Mouse (Mus musculus) right cerebral cortex, postnatal 4 days (tissue): Measurements from ENCODE around the gene Stac2.
A peak's percentile ranks its signal among the peaks of the same experiment; 100 is the strongest.

Experiments
- DNase-seq: peaks from one replicate; pipeline ENCODE4 v3.0.0-alpha.2; 2022

The Stac2 gene

DNA sequence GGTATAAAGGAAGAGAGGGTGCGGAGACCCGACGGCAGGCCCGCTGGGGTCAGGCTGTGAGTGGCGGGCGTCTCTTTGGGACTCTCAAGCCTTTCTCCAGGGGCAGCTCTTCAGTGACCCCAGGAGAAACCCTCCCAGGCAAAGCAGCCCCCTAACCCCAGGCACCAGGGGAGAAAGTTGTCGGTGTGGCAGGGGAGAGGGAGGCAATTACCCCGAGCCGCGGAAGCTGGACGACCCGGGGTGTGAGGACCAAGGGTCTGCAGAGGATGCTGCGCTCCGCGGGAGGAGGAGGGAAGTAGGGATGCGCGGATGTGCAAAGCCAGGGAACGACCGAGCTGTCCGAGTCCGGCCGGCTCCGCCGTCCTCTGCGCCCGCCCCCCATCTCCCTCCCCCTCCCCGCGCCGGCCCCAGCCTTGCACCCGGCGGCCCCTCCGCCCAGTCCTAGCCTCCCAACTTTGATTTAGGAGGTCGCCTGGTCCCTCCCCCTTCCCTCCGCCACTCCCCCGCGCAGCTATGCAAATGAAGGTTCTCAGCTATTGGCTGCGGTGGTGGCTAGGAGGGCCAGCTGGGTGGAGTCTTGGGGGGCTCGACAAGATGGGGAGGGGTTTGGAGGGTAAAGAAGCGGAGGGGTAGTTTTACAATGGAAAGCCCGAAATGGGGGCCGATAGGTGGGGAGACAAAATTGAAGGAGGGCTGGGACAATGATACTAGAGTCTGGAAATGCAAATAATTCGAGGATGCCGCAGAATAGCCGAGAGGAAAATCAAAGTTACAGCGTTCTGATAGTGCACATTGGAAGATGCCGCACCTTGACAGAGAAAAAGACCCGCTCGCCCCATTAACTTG is at the start of gene Stac2:
Stac2 (minus strand) TSS at position 474 of the 846 bp plus-strand sequence.
- DNase-seq = peak; percentile 61

DNA sequence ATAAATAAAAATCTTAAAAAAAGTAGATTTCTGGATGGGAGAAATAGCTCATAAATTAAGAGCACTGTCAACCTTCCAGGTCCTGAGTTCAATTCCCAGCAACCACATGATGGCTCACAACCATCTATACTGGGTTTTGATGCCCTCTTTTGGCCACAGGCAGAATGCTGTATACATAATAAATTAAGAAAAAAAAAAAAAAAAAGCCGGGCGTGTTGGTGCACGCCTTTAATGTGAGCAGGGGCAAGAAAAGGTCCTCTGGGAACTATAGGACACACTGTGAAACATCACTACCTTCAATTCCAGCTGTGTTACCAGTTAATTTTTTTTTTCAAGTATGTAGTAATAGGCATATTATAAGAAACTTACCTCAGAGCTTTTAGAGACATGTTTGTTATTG is 48.1 kb upstream of the Stac2 start:
- no peak for DNase-seq

DNA sequence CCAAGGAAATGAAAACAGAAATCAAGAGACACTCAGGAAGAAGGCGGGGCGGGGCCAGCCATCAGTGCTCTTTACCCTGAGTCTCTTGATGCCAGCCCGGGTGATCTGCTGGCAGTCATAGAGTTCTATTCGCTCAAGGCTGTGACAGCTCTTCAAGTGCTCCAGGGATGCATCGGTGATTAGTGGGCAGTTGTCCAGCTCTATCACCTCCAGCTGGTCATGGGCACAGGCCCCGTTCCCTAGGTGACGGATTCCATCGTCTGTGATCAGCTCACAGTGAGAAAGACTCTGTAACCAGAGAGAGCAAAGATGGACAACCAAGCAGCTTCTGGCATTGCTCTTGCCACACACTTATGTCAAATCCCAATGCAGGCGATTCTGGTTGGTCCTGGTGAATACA is 37.3 kb upstream of the Stac2 start:
- DNase-seq = no peak

DNA sequence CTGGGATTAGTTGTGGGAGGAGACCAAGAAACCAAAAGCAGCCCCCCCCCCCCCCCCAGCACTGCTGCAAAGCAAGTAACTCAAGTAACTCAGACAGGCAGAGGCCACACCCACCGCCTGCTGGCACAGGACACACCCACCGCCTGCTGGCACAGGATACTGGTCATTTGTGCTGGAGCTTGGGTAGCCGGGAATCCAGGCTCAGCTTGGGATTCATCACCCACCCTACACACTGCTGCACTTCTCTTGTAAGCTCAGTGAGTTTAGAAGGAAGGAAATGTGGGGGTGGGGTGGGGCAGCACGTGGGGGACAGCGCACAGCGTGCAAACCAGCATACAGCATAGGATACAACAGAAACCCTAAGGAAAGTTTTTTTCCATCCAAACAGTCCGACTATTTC is 35.0 kb upstream of the Stac2 start:
- peak; percentile 16 for DNase-seq

DNA sequence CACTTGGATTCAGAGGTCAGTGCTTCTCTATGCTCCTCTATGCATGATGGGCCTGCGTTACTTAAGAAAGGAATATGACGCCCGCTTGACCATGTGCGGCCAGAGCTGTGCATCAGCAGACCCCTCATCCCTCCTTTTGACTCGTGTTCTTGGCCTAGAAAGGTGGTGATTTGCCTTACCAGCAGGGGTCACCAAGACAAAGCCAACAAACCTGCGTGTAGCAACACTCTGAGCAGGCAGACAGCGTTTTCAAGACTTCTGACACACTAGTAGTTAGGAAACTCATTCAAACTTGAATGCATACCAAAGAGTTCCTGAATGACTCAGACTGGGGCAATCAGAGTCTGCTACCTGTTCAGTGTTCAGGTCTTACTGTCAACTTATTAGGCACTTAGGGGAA is 33.3 kb upstream of the Stac2 start:
- DNase-seq = no peak

DNA sequence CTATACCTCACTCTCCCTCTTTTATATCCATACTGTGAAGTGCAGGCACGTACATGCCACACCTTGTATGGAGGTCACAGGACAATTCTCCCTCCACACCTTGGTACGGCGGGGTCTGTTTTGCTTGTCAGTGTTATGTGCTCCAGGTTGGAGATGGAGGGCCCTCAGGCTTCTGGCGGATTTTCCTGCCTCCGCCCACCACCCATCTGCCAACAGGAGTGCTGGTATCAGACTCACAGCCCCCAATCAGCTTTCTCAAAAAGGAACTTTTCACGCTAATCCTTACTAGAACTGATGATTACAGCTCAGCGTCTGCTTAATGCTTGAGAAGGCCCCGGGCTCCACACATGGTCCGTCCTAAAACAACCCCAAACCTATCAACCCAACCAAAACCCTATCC is 32.9 kb upstream of the Stac2 start:
- no peak for DNase-seq

DNA sequence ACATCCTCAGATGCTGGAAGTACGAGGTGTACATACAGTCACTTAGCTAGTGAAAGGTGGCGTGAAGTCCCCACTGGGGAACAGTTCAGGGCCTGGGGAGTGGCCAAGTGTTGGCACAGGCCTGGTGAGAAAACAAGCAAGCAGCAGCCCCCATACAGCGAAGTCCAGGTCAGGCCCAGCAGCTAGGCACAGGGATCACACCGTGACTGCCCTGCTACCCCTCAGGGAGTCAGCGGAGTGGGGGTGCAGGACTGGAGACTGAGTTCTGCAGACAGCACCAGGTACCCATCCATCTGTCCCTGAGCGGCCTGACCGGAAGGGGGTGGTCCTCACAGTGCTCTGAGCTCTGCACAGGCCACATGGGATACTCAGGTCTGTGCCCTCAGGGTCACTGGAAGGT is 29.5 kb upstream of the Stac2 start:
- no peak for DNase-seq

DNA sequence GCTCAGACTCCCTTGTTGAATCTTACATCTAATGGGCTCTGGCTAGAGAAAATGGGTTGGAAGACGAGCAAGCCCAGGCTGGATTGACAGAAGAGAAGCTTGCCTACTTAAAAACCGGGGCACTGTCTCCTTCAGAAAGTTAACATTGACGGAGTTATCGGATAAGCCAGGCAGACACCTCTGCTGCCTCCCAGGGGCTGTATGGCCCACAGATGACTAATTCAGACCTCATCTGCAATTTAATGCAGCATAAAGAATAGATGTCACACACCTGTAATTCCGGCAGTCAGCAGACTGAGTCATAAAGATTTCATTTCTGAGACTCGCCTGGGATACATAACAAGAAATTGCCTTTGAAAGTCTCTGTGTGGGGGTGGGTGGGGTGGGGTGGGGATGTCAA is 27.2 kb upstream of the Stac2 start:
- DNase-seq = no peak

DNA sequence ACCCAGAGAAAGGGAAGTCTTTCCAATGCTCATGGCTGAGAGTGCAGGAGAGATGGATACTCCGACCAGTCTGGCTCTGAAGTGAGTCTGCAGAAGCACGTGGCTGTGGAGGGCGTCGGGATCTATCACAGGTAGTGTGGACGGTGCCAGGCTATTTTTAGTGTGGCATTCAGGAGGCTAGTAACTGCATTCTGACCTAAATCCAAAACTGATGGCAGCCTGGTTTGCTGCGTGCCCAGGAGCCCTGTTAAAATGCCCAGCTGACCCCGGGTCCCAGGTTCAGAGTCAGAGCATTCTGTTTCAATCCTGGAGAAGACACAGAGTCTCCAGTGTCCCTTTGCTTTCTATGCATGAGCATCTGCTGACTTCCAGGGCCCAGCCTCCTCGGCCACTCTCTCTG is 23.8 kb upstream of the Stac2 start:
- no peak for DNase-seq

DNA sequence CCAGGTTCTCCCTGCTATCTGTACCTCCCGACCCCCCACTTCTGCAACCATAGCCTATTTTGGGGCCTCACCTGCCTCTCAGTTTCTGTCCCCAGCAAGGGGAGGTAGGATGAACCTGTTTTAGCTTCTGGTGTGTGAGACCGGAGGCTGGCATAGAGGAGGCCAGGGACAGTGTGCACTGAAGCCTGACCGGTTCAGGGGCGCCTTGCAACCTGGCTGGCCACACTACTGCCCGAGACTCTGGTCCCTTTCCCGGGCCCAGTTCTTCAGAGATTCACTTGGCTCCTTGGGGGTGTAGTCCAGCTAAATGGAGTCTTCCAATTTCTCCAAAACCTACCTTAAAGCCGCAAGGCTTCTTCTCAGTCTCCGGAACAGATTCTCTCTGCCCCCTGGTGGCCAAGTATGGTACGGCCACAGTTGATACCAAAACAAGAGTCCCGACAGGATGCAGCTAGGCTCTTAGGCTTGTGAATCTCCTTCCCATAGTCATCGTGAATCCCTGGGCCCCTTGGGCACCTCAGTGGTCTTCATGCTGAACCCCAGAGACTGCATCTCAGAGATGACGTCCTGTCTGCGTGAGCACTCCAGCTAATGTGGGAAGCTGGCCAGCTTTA is 22.0 kb upstream of the Stac2 start:
- DNase-seq = peak; percentile 97

DNA sequence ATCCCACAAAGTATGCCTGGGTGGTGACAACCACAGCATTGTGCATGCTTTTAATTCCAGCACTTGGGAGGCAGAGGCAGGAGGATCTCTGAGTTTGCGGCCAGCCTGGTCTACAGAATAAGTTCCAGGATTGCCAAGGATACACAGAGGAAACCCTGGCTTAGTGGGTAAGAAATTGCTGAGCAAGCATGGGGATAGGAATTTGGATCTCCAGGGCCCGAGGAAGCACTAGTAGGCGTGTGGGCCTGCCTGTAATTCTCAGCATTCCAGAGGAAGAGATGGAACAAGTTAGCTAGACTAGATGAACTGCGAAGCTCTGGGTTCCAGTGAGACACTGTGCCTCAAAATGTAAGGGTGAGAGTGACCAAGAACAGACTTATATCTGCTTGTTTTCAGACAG is 20.2 kb upstream of the Stac2 start:
- no peak for DNase-seq

DNA sequence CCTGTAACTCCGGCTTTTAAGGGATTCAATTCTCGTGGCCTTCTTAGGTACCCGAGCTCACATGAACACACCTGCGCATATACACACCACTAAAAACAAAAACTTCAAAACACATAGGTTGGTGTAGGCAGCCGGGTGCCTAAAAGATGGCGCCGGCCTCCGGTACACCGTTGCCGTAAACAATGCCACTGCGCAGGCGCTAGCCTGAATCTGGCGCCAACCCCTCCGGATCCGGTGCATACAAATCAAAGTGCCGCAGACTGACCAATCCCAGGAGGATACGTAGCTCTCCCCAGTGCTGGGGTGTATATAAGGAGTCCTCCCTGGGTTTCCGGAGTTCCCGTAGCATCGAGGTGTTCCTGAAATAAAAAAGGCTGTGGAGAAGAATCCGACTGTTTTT is 14.0 kb upstream of the Stac2 start:
- DNase-seq = no peak

DNA sequence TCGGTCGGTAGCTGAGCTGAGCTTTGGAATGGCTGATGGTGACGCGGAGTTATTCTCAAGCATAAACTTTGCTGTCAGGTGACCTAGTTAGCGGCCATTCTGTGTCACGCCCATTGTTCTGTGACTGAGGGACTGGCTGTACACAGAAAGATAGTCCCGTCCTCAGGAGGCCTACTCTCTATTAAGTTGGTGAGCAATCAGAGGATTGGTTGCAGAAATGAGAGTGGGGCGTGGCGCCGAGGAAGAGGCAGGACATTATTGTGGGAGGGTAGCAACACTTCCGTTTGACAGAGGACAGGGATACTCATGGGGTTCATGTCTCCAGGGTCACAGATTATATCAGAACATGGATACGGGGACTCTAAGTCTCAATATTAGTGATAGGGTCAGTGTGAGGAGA is 12.9 kb upstream of the Stac2 start:
- DNase-seq = no peak

DNA sequence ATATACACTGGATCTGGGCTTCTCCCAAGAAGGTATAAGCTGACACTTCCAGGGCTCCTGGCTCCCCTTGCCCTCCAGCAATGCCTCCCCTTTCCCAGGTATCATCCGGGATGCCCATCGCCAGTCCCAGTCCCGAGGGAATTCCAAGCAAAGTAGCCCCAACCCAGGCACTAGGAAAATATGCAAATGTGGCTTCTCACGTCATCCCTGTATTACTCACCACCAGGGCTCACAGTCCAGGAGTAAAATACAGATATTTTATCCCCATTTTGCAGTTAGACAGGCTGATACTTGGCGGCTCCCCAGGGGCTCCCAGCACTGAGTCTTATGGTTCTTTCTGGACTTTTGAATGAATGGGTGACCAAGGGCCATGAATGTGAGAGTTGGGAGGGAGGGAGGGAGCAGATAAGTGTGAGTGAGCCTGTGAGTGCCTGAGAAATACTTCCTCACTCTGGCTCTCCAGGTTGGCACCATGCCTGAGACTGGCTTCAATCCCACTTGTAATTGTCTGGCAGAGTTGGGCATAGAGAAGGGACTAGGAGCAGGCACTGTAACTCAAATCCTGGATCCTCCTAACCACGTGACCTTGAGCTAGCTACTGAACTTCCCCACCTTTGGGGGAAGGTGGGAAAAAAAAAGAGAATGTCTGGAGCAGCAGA is 8.8 kb upstream of the Stac2 start:
- DNase-seq = peak; percentile 61

DNA sequence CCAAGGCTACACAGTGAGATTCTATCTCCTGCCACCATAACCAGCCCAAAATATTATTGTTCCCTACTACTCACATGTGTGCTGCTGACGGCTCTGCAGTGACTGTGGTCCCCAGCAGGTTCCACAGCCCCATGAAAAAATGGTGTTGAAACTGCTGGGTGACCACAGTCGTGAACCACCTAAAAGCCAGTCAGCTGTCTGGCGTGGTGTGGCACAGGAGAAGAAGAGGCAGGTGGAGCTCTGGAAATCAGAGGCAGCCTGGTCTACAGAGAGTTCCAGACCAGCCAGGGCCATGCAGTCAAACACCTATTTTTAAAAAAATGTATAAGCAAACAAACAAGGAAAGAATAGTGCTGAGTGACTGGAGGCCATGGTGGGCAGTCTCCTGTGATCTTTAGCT is 8.2 kb upstream of the Stac2 start:
- DNase-seq = no peak

DNA sequence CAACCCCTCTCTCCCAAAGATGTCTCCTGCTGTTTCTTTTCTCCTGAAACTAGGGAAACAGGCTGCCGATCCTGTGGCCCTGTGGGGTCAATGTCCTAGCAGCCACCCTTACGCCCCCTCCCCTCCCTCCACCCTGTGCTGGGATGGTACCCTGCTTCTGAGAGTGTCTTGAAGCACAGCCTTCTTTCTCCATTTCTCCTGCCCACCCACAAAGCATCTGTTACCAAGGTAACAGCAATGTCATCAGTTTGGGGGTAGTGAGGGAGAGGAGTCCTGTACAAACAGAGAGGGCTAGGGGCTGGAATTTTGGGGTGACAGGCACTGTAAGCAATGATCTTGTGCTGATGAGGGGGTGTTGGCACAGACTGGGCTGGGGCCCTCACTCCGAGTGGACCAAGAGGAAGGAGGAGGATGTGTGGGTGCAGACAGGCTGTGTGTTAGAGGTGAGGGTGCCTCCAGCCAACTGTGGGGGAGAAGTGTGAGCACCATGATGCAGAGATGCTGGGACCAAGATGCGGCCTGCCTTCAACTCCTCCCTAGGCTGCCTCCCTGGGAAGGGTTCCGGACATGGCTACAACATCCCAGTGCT is 6.9 kb upstream of the Stac2 start:
- DNase-seq = no peak

DNA sequence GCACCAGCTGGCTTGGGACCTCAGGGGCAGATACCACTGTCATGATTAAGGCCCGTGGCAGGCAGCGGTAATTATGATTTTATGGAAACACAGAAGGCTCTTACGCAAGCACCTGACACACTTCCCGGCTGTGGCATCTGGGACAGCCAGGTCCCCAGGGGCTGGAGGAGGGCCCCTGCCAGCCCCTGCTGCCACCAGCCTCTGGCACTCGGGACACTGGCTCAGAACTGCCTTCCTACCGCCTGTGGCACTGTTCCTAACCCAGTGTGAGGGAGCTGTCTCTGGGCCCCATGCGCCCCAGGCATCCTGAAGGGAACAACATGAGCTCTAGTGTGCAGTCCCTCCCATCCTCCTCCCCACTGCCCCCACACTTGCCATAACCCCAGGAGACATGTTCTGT is 6.4 kb upstream of the Stac2 start:
- no peak for DNase-seq

DNA sequence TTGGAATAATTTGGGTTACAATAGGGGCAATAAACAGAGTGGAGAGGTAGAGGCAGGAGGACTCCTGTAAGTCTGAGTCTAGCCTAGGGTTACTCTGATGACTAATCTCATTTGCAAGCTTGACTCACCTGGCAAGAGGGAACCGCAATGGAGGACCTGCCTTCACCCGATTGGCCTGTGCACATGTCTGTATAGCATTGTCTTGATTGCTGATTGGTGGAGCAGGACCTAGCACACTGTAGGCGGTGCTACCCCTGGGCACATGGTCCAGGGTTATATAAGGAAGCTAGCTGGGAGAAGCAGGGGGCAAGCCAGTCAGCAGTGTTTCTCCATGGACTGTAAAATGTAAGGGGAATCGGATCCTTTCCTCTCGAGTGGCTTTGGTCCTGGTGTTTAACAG is 4.7 kb upstream of the Stac2 start:
- DNase-seq = no peak

DNA sequence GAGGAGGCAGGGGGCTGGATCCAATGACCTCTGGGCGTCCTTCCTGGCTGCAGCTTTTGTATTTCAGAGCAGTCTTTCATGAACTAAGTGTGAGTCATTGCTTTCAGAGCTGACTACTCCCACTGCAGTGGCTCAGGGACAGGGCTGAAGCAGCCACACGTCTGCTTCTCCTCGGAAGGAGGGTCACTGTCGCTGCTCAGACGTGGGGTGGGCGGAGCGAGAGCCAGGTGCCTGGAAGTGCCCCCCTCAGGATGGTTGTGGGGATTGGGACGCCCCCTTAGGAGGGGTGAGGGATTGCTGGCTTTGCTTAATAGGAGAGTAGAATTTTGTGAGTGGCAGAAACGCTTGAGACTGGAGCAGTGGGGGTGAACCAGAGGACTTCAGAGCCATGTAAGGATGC is 4.2 kb upstream of the Stac2 start:
- DNase-seq = no peak

DNA sequence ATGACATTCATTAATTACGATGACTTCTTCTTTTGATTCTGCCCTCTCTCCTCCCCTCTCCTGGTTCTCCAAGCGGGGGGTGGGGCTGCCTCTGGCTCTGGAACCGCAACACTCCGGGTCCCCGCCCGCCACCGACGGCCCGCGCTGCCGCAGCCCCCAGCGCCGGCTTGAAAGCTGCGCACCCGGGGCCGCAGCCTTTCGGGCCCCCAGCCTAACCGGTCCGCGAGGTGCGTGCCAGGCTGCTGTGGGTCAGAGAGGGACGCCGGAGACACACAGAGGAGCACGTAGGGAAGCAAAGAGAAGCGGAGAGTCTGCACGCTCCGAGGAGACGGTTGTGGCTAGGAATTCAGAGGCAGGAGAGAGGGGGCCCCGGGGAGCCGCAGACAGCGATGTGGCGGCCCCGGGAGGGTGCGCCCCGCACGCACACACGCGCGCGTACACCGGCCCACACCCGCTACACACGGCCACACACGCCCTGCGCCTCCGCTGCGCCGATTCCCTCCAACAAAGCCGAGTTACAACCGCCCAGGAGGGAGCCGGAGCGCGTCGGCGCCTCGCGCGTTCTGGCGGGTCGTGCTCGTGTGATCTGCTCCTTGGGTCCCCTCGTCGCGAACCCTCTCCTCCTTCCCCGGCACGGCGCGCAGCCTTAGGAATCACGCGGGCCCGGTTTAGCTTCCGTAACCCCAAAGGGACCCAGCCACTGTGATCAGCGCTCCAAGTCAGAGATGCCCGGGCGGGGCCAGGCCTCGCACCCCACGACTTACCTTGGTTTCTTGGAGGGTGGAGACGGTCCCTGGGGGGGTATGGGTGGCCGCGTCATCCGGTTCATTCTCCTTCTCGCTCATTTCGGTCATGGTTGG is 903 bp downstream of the Stac2 start:
- DNase-seq = peak; percentile 34

DNA sequence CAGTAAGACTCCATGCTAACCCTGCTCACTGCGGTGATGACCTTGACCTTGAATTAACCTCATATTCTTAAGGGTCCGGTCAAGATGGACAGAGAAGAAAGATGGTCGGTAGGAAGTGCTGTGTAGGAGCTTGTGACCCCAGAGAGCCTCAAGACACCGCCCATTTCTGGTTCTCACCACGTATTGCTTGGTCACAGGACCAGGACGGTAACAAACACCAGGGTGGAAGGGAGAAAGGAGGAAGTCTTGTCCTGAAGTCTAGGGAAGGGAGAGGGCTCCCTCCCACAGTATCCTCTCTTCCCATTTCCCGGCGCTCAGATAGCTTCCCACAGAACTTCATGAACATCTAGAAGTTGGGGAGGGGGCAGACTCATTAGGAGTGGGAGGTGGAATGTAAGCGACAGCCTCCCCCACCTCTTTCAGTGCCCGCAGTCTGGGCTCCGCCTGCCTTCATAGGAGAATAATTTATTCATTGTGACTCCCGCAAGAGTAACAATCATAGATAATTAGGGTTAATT is 1.6 kb downstream of the Stac2 start:
- no peak for DNase-seq

DNA sequence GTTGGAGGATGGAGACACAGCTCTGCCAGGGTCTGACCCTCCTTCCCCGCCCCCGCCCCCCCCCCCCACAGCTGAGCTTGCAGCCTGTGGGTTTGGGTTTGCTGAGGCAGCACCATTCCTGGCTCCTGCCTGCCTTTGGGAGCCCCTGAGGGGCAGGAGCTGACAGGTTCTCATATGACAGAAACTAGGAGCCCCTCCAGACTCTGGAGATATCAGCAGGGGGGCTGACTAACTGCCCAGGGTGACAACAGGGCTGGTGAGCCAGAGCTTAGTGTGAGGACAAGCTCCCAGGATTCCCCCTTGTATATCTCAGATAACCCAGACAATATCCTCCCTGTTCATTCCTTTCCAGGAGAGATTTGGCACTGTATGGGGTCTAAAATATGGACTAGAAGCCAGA is 2.3 kb downstream of the Stac2 start:
- no peak for DNase-seq

DNA sequence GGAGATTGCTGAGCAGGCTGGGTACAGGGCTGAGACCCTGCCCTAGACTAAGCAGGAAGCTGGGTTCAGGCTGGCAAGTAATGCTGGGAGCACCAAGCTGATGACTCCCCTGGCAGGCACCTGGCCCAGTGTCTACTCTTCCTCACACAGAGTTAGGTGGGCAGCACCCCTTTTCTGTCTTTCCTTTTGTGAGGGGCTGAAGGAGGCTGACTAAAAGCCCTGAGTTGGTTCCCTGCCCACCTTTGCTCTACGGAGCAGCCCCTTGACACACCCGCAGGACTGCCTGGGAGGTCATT is 2.8 kb downstream of the Stac2 start:
- no peak for DNase-seq
